Mouse (Mus musculus): ENCODE results near the gene Nxpe2. TPM values are rescaled to one million over a fixed set of nuclear protein-coding genes. Genes with fewer than 3 reads are reported as not detected.
"Not testable (repeated sequence)": the region's sequence is repeated elsewhere in the genome, so short reads cannot be mapped to it uniquely, and the experiment has no call there.

Gene Nxpe2
- polyA plus RNA-seq, 1 experiment from 2014 or later: 0.28 TPM

DNA sequence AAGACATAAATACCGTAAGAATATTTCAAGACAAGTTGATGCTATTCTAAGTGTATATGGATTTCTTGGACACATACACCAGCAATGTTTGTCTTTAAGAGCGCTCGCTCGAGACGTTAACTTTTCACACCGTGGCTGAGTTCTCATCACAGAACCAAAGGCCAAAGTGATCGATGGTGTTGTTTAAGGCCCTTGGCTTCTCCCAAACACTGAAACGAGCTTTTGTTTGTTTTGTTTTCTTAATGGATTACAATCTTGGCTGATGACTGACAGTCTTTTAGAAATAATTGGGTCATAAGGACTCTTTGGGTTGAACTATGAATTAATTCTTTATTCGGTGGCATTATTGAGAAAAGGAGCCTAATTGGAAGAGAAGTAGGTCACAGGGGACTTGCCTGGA lies 7.8 kb downstream of the Nxpe2 start:
- H3K36me3 ChIP-seq: no peaks in the 10 kb centered on the region
- no peak for ATAC-seq (ENCODE audit: low FRiP score)
- 86% methylated on average over 9 of the region's 9 CpGs for whole genome bisulfite sequencing
- no peak overlapping the region for H3K9ac ChIP-seq (replicated peaks)
- H3K27me3 ChIP-seq (replicated peaks): no peaks in the 10 kb centered on the region
- H3K4me2 ChIP-seq: no peak overlapping the region
- H3K27ac ChIP-seq (replicated peaks): no peak overlapping the region
- H3K4me1 ChIP-seq: no peaks in the 10 kb centered on the region
- no peaks in the 10 kb centered on the region for H3K9me3 ChIP-seq (replicated peaks)
- no peak overlapping the region for H3K4me3 ChIP-seq (replicated peaks)

DNA sequence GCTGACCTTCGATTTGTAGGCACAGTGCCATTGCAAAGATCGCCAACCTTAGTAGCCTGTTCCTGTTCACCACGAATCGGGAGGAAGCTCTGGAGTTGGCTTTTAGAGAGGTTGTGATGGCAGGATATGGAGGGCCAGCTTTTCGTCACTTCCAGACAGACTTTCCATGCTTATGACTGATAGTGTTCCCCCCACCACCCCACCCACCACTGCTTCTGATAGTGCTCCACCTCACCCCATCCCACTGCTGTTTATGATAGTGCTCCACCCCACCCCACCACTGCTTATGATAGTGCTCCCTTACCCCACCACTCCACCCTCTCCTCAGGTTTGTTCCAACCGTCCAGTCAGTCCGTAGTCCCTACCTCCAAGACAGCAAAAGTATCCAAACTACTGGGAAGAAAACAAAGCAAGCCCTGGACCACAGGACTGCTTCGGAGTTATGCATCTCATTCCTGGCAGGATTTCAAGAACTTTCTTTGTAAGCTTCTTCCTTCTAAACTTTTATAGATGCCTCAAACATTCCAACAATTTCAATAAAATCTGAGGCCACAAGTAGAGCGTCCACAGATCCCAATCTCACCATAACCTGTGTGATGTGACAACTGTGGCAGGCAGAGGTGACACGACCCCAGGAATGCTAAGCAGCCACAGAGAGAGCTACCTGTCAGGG lies 12.4 kb downstream of the Nxpe2 start:
- Histone ChIP-seq H3K4me2 (no peak overlapping the region), H3K27me3 (replicated peaks) (no peaks in the 10 kb centered on the region), H3K9me3 (replicated peaks) (no peaks in the 10 kb centered on the region), H3K4me1 (no peaks in the 10 kb centered on the region), H3K4me3 (replicated peaks) (no peak overlapping the region), H3K27ac (replicated peaks) (no peak overlapping the region), H3K9ac (replicated peaks) (no peak overlapping the region), H3K36me3 (no peaks in the 10 kb centered on the region)
- ATAC-seq (ENCODE audit: low FRiP score): no peak
- 87% methylated on average over 10 of the region's 10 CpGs for WGBS

DNA sequence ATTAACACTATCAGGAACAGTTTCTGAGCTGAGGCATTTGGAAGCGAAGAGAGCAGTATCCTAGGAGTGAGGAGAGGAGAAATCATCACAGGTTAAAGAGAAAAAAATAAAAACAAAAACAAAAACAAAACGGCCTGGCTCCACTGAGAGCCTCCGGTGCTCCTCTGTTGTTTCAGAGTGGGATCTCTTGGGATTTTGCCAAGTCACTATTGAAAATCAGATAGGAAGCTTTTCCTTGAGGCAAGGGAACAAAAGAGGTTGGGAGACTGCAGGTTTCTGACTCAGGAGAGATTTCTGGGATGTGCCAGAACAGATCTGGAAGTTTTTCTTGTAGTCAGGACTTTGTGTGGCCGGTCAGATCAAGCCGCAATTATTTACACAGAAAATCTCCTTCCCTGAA lies 13.7 kb downstream of the Nxpe2 start:
- Histone ChIP-seq H3K4me1 (no peaks in the 10 kb centered on the region), H3K4me3 (replicated peaks) (no peak overlapping the region), H3K9ac (replicated peaks) (no peak overlapping the region), H3K4me2 (no peak overlapping the region), H3K27me3 (replicated peaks) (no peaks in the 10 kb centered on the region), H3K27ac (replicated peaks) (no peak overlapping the region), H3K36me3 (no peaks in the 10 kb centered on the region), H3K9me3 (replicated peaks) (no peaks in the 10 kb centered on the region)
- no peak for ATAC-seq (ENCODE audit: low FRiP score)
- 63% methylated on average over 5 of the region's 5 CpGs for WGBS

DNA sequence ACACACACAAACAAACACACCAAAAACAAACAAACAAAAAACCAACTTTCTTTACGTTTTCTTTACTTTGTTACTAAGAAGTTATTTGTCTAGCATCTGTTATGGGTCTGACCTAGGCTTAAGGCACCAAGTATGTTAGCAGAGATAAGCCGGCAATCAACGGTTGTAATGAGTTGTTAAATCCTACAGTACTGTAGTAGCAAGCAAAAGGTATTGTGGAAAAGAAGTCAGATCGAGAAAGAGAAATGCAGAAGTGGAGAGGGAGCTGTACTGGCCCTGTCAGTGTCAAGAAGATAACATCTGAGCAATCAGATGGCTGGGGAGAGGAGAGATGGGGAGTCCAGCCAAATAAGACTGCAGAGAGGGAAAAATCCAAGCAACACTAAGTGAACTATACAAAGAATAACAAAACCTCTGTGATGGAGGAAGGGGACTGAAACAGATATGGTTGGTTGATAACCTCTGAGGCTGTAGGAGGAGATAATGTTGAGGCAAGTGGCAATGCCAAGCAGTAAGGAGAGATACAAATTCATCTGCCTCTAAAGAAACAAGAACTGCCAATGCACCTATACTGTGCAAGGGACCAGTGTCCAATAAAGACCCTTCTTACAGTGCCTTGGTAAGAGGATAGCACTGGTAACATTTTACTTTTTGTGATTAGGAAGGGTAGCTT lies 14.3 kb downstream of the Nxpe2 start:
- Histone ChIP-seq H3K4me2 (no peak overlapping the region), H3K36me3 (no peaks in the 10 kb centered on the region), H3K27ac (replicated peaks) (no peak overlapping the region), H3K9me3 (replicated peaks) (no peaks in the 10 kb centered on the region), H3K4me3 (replicated peaks) (no peak overlapping the region), H3K9ac (replicated peaks) (no peak overlapping the region), H3K4me1 (no peaks in the 10 kb centered on the region), H3K27me3 (replicated peaks) (no peaks in the 10 kb centered on the region)
- WGBS: 90% methylated on average over 4 of the region's 4 CpGs
- no peak for ATAC-seq (ENCODE audit: low FRiP score)

DNA sequence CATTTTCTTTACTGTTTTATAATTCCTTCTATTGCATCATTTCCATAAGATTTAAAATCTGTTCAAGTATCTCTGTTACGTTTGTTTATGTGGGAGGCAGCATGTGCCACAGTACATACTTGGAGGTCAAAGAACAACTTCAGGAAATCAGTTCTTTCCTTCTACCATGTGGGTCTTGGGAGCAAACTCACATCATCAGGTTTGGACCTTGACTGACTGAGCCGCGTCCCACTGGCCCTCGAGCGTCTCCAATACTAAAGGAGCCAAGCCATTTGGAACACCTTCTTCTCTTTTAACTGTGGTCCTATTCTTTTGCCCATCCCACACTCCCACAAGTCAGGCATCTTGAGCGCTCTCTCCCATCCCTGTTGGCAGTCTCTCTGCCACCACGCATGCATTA lies 23.7 kb downstream of the Nxpe2 start:
- 91% methylated on average over 7 of the region's 7 CpGs for WGBS
- no peak for ATAC-seq (ENCODE audit: low FRiP score)
- Histone ChIP-seq H3K27ac (replicated peaks) (no peak overlapping the region), H3K4me3 (replicated peaks) (no peak overlapping the region), H3K9me3 (replicated peaks) (no peaks in the 10 kb centered on the region), H3K4me2 (no peak overlapping the region), H3K9ac (replicated peaks) (no peak overlapping the region), H3K4me1 (no peaks in the 10 kb centered on the region), H3K27me3 (replicated peaks) (no peaks in the 10 kb centered on the region), H3K36me3 (no peaks in the 10 kb centered on the region)

DNA sequence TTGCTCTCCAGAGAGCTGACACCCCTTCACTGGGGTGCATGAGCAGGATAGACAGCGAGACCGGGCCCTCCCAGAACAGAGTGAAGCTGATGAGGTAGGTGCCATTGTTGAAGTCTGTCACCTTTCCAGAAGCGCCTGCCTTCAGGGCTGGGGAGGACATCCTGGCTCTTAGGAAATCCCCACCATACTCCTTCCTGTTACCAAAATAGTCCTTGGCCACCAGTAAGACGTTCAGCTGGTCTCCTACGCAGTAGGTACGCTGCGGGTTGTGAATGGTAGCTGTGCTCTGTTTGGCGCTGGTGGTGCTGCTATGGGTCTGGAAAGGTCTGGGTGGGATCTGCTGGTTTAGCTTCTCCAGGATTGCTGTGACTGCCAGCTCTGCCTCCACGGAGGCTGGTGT lies 26.9 kb downstream of the Nxpe2 start:
- H3K36me3 ChIP-seq: no peaks in the 10 kb centered on the region
- H3K27ac ChIP-seq (replicated peaks): no peak overlapping the region
- no peak overlapping the region for H3K9ac ChIP-seq (replicated peaks)
- ATAC-seq (ENCODE audit: low FRiP score): no peak
- no peak overlapping the region for H3K4me2 ChIP-seq
- H3K9me3 ChIP-seq (replicated peaks): no peaks in the 10 kb centered on the region
- H3K27me3 ChIP-seq (replicated peaks): no peaks in the 10 kb centered on the region
- WGBS: 91% methylated on average over 9 of the region's 9 CpGs
- no peak overlapping the region for H3K4me3 ChIP-seq (replicated peaks)
- no peaks in the 10 kb centered on the region for H3K4me1 ChIP-seq

DNA sequence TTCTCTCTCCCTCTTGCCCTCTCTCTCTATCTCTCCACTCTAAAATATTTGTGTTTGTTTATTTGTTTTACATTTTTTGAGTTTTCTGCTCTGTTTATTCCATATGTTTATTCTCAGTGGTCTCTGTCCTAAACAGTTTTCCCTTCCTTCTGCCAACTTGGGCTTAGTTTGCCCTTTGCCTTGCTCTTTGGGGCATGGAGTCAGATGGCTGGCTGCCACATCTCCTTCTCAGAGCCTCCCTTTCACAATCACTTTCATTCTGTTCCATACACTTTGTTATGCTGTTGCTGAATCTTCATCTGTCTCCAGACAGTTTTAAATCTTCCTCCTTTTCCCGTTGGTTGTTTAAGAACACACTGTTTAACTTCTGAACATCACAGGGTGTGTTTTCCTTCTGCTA lies 37.4 kb downstream of the Nxpe2 start:
- Histone ChIP-seq H3K27me3 (replicated peaks) (no peaks in the 10 kb centered on the region), H3K9me3 (replicated peaks) (no peaks in the 10 kb centered on the region), H3K4me2 (no peak overlapping the region), H3K36me3 (no peaks in the 10 kb centered on the region), H3K9ac (replicated peaks) (no peak overlapping the region), H3K4me3 (replicated peaks) (no peak overlapping the region), H3K4me1 (no peaks in the 10 kb centered on the region), H3K27ac (replicated peaks) (no peak overlapping the region)
- ATAC-seq (ENCODE audit: low FRiP score): no peak
- WGBS: 77% methylated on average over 1 of the region's 1 CpGs

DNA sequence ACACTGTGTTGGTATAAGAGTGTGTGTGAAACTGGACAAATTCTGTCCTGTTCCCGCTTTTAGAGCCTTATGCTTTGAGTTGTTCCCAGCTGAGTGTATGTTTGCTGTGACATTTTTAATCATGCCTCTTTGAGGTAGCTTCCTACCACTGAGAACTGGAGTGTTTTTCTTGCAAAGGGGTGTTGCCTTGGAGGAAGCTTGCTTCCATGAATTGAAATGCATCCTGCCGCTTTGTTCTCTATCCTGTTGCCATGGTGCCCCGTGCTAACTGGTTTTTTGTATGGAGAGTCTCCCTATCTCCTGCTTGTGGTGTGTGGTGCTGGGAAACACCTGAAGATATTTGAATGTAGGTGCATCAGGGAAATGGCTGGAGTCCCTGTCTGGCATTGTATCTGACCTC lies 39.1 kb downstream of the Nxpe2 start:
- Histone ChIP-seq H3K4me3 (replicated peaks) (0 out of 2 replicates have a peak overlapping the region, but pooled peaks have one; percentile 2), H3K27ac (replicated peaks) (peak overlapping the region; percentile 48), H3K4me2 (0 out of 2 replicates have a peak overlapping the region, but pooled peaks have one; percentile 1), H3K4me1 (no peaks in the 10 kb centered on the region), H3K36me3 (no peaks in the 10 kb centered on the region), H3K9ac (replicated peaks) (no peak overlapping the region), H3K27me3 (replicated peaks) (no peaks in the 10 kb centered on the region), H3K9me3 (replicated peaks) (no peaks in the 10 kb centered on the region)
- 18% methylated on average over 3 of the region's 3 CpGs for WGBS
- no peak; the same call in 1 of the 2 replicates for ATAC-seq (ENCODE audit: low FRiP score)

DNA sequence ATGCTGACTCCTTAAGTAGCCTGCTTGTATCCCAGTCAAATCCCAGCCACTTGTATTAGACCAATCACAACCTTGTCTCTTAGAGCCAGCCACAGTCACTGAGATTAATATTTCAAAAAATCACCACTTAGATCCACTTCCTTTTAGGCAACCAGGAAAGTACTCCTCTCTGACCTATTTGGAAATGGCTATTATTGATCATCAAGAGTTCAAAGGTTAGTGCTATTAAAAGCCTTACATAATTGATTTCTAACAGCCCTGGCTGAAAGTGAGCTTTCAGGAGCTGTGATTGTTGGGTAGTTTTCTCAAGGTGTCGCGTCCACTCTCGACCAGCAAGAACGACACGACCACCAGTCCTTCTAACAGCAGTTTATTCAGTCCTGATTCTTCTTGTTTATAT lies 42.0 kb downstream of the Nxpe2 start:
- no peak overlapping the region for H3K4me2 ChIP-seq
- H3K36me3 ChIP-seq: no peaks in the 10 kb centered on the region
- WGBS: 84% methylated on average over 5 of the region's 5 CpGs
- H3K9ac ChIP-seq (replicated peaks): no peak overlapping the region
- ATAC-seq (ENCODE audit: low FRiP score): no peak
- H3K27ac ChIP-seq (replicated peaks): no peak overlapping the region
- H3K4me3 ChIP-seq (replicated peaks): no peak overlapping the region
- H3K27me3 ChIP-seq (replicated peaks): no peaks in the 10 kb centered on the region
- no peaks in the 10 kb centered on the region for H3K4me1 ChIP-seq
- H3K9me3 ChIP-seq (replicated peaks): no peaks in the 10 kb centered on the region

DNA sequence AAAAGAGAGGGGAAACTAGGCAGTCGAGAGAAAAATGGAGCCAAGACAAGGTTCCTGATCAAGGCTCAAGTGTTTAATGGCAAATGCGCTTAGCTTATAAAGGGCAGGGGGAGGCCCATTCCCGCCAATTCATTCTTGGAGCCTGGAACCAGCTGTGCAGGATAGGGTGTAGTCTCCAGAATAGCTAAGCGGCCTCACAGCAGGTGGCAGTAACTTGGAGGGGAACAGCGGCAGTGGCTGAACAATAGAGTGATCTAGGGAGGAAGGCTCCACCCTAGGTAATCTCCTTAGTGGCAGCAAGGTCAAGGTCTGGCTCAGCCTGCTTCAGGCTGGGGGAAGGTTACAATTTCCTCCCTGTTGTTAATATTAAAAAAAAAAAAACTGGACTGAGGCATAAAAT lies 49.7 kb downstream of the Nxpe2 start:
- H3K9ac ChIP-seq (replicated peaks); ATAC-seq (ENCODE audit: low FRiP score); H3K9me3 ChIP-seq (replicated peaks); H3K27ac ChIP-seq (replicated peaks); H3K4me2 ChIP-seq; H3K27me3 ChIP-seq (replicated peaks); H3K4me1 ChIP-seq; H3K36me3 ChIP-seq; H3K4me3 ChIP-seq (replicated peaks): not testable (repeated sequence)
- 26% methylated on average over 5 of the region's 5 CpGs for WGBS

DNA sequence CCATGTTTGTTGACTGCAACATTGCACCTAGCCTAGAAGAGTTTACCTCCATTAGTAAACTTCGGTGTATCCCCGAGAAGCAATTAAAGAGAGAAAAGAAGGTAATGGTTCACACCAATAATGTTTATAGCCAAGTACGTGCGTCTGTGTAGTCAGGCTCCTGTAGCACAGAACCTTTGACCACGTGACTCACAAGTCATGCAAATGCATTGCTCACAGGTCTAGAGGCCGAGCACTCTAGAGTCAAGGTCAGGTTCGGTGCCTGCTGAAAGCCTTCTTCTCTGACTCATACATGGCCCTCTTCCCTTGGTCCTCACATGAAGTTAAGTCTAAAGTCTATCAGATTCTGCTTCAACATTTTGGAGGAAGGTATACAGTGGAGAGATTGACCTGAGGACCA lies 54.3 kb downstream of the Nxpe2 start:
- Histone ChIP-seq H3K9me3 (replicated peaks) (no peaks in the 10 kb centered on the region), H3K36me3 (no peaks in the 10 kb centered on the region), H3K27ac (replicated peaks) (no peak overlapping the region), H3K4me1 (no peaks in the 10 kb centered on the region), H3K4me3 (replicated peaks) (no peak overlapping the region), H3K4me2 (no peak overlapping the region), H3K9ac (replicated peaks) (no peak overlapping the region), H3K27me3 (replicated peaks) (no peaks in the 10 kb centered on the region)
- ATAC-seq (ENCODE audit: low FRiP score): no peak
- 83% methylated on average over 7 of the region's 7 CpGs for WGBS

DNA sequence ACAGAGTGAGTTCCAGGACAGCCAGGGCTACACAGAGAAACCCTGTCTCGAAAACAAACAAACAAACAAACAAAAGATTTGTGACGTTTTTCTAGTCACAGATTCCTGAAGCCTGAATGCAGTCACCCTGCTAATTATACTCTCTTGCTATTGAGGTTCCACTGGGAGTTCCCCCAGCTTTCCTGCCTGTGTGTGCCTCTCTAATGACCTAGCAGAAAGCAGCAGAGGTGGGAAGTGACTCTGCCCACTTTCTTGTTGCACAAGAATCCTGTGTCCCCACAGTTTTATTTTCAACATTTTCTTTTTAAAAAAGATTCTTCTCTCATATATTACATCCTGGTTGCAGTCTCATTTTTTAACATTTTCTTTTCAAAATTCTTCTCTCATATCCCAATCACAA lies 58.5 kb downstream of the Nxpe2 start:
- ATAC-seq (ENCODE audit: low FRiP score): no peak
- Histone ChIP-seq H3K9me3 (replicated peaks) (no peaks in the 10 kb centered on the region), H3K36me3 (no peaks in the 10 kb centered on the region), H3K4me2 (no peak overlapping the region), H3K9ac (replicated peaks) (no peak overlapping the region), H3K4me3 (replicated peaks) (no peak overlapping the region), H3K4me1 (0 out of 2 replicates have a peak, but pooled peaks cover 3% of the 10 kb centered on the region), H3K27ac (replicated peaks) (no peak overlapping the region), H3K27me3 (replicated peaks) (no peaks in the 10 kb centered on the region)
- 71% methylated on average over 2 of the region's 2 CpGs for WGBS

All from neural tube, embryonic 15.5 days (tissue).